Mouse (Mus musculus) testis, adult 2 months (tissue): ENCODE measurements around the gene Ppara.

Experiments
- CTCF ChIP-seq: fragments of 200-500 bp; IDR thresholded peaks from 2 replicates; pipeline ENCODE4 v1.5.1; 2012; ENCODE audit warnings: low read depth, mild to moderate bottlenecking, inconsistent platforms, low read length, moderate library complexity; ENCODE audit not compliant: control insufficient read depth, insufficient read depth, insufficient replicate concordance
- POLR2A ChIP-seq: fragments of 200-500 bp; IDR thresholded peaks from 2 replicates; pipeline ENCODE4 v1.6.1; 2012; ENCODE audit warnings: low read depth, mild to moderate bottlenecking, inconsistent platforms, low read length, moderate library complexity; ENCODE audit not compliant: control insufficient read depth

GRCm38 (mm10) chr15:85771306-85772121, 36.7 kb downstream of the Ppara start:
- TF ChIP-seq POLR2A (no peak), CTCF (no peak)
